Mouse (Mus musculus): ENCODE measurements at regions not wholly inside any gene's neighbourhood (a gene's known extent, or its start where the extent isn't known, plus 50 kb on each side); places are given as distances from the start of the nearest gene placed in this dataset.
"Not testable (repeated sequence)": the region's sequence is repeated elsewhere in the genome, so short reads cannot be mapped to it uniquely, and the experiment has no call there.

- H3K9me3 ChIP-seq (ENCODE audit: control insufficient read depth, low read length) = no peaks in the 10 kb centered on the region
- H3K27me3 ChIP-seq (ENCODE audit: control insufficient read depth, insufficient read depth, low read length) = no peaks in the 10 kb centered on the region
- H3K4me3 ChIP-seq (ENCODE audit: low read depth, low read length) = no peak overlapping the region
- H3K9ac ChIP-seq (ENCODE audit: low read length) = no peak overlapping the region
- ATAC-seq (ENCODE audit: insufficient read depth, low FRiP score, low TSS enrichment) = no peak
- H3K27ac ChIP-seq (ENCODE audit: low read depth, low read length) = no peak overlapping the region
- H3K4me1 ChIP-seq (ENCODE audit: control insufficient read depth, insufficient read depth, low read length) = no peaks in the 10 kb centered on the region
- H3K4me2 ChIP-seq (ENCODE audit: low read depth) = no peak overlapping the region
- no peaks in the 10 kb centered on the region for H3K36me3 ChIP-seq (ENCODE audit: control insufficient read depth, insufficient read depth, low read length)
- 79% methylated on average over 5 of the region's 5 CpGs for WGBS
- no peak for DNase-seq (ENCODE audit: low spot score)
Observed at GRCm38 (mm10) chr6:6371444-6372093, 154.6 kb upstream of the Slc25a13 start.

GRCm38 (mm10) chr6:6364037-6364436 lies 147.1 kb upstream of the Slc25a13 start:
- WGBS = 71% methylated on average over 4 of the region's 4 CpGs
- H3K9me3 ChIP-seq (ENCODE audit: control insufficient read depth, low read length) = no peaks in the 10 kb centered on the region
- H3K27ac ChIP-seq (ENCODE audit: low read depth, low read length) = no peak overlapping the region
- DNase-seq (ENCODE audit: low spot score) (peak; percentile 15), ATAC-seq (ENCODE audit: insufficient read depth, low FRiP score, low TSS enrichment) (no peak)
- H3K36me3 ChIP-seq (ENCODE audit: control insufficient read depth, insufficient read depth, low read length) = no peaks in the 10 kb centered on the region
- H3K4me1 ChIP-seq (ENCODE audit: control insufficient read depth, insufficient read depth, low read length) = no peaks in the 10 kb centered on the region
- no peak overlapping the region for H3K4me2 ChIP-seq (ENCODE audit: low read depth)
- no peaks in the 10 kb centered on the region for H3K27me3 ChIP-seq (ENCODE audit: control insufficient read depth, insufficient read depth, low read length)
- H3K9ac ChIP-seq (ENCODE audit: low read length) = no peak overlapping the region
- no peak overlapping the region for H3K4me3 ChIP-seq (ENCODE audit: low read depth, low read length)

GRCm38 (mm10) chr6:6362678-6363354 lies 145.8 kb upstream of the Slc25a13 start:
- 86% methylated on average over 4 of the region's 4 CpGs for WGBS
- DNase-seq (ENCODE audit: low spot score) (no peak), ATAC-seq (ENCODE audit: insufficient read depth, low FRiP score, low TSS enrichment) (no peak)
- no peak overlapping the region for H3K27ac ChIP-seq (ENCODE audit: low read depth, low read length)
- H3K36me3 ChIP-seq (ENCODE audit: control insufficient read depth, insufficient read depth, low read length) = no peaks in the 10 kb centered on the region
- H3K9ac ChIP-seq (ENCODE audit: low read length) = no peak overlapping the region
- H3K4me2 ChIP-seq (ENCODE audit: low read depth) = no peak overlapping the region
- no peaks in the 10 kb centered on the region for H3K9me3 ChIP-seq (ENCODE audit: control insufficient read depth, low read length)
- no peaks in the 10 kb centered on the region for H3K4me1 ChIP-seq (ENCODE audit: control insufficient read depth, insufficient read depth, low read length)
- no peak overlapping the region for H3K4me3 ChIP-seq (ENCODE audit: low read depth, low read length)
- no peaks in the 10 kb centered on the region for H3K27me3 ChIP-seq (ENCODE audit: control insufficient read depth, insufficient read depth, low read length)

- H3K4me1 ChIP-seq (ENCODE audit: control insufficient read depth, insufficient read depth, low read length); H3K9ac ChIP-seq (ENCODE audit: low read length); H3K36me3 ChIP-seq (ENCODE audit: control insufficient read depth, insufficient read depth, low read length); ATAC-seq (ENCODE audit: insufficient read depth, low FRiP score, low TSS enrichment); H3K9me3 ChIP-seq (ENCODE audit: control insufficient read depth, low read length); DNase-seq (ENCODE audit: low spot score); H3K4me3 ChIP-seq (ENCODE audit: low read depth, low read length); H3K27ac ChIP-seq (ENCODE audit: low read depth, low read length); H3K27me3 ChIP-seq (ENCODE audit: control insufficient read depth, insufficient read depth, low read length); H3K4me2 ChIP-seq (ENCODE audit: low read depth): not testable (repeated sequence)
Observed at GRCm38 (mm10) chr6:6361181-6361580, 144.2 kb upstream of the Slc25a13 start.

GRCm38 (mm10) chr6:6357477-6357876 lies 140.5 kb upstream of the Slc25a13 start:
- Histone ChIP-seq H3K9me3 (ENCODE audit: control insufficient read depth, low read length) (no peaks in the 10 kb centered on the region), H3K27me3 (ENCODE audit: control insufficient read depth, insufficient read depth, low read length) (no peaks in the 10 kb centered on the region), H3K4me3 (ENCODE audit: low read depth, low read length) (no peak overlapping the region), H3K36me3 (ENCODE audit: control insufficient read depth, insufficient read depth, low read length) (no peaks in the 10 kb centered on the region), H3K9ac (ENCODE audit: low read length) (no peak overlapping the region), H3K27ac (ENCODE audit: low read depth, low read length) (no peak overlapping the region), H3K4me2 (ENCODE audit: low read depth) (no peak overlapping the region), H3K4me1 (ENCODE audit: control insufficient read depth, insufficient read depth, low read length) (no peaks in the 10 kb centered on the region)
- WGBS = 62% methylated on average over 2 of the region's 2 CpGs
- DNase-seq (ENCODE audit: low spot score) (no peak), ATAC-seq (ENCODE audit: insufficient read depth, low FRiP score, low TSS enrichment) (no peak)

DNA sequence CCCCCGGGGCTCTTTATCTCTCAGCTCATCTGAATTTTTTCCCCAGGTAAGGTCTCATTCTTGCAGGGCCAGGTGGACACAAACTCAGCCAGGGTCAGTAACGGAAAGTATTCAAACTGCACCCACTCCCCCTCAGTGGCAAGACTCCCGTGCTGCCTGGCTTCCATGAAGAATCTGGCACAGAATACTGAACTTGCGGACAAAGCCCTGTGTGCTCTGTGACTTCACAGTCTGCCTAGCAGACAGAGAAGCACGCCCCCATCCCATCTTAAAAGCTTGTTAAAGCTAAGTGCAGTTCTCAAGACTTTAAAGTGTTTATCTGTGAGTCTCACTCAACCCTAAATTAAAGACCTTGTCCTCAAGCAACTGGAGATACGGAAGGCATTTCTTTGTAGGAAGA lies 140.0 kb upstream of the Slc25a13 start:
- H3K4me2 ChIP-seq (ENCODE audit: low read depth) = no peak overlapping the region
- H3K27me3 ChIP-seq (ENCODE audit: control insufficient read depth, insufficient read depth, low read length) = no peaks in the 10 kb centered on the region
- no peak overlapping the region for H3K9ac ChIP-seq (ENCODE audit: low read length)
- H3K36me3 ChIP-seq (ENCODE audit: control insufficient read depth, insufficient read depth, low read length) = no peaks in the 10 kb centered on the region
- no peak for DNase-seq (ENCODE audit: low spot score)
- 79% methylated on average over 6 of the region's 6 CpGs for WGBS
- no peaks in the 10 kb centered on the region for H3K4me1 ChIP-seq (ENCODE audit: control insufficient read depth, insufficient read depth, low read length)
- H3K9me3 ChIP-seq (ENCODE audit: control insufficient read depth, low read length) = no peaks in the 10 kb centered on the region
- no peak for ATAC-seq (ENCODE audit: insufficient read depth, low FRiP score, low TSS enrichment)
- no peak overlapping the region for H3K4me3 ChIP-seq (ENCODE audit: low read depth, low read length)
- H3K27ac ChIP-seq (ENCODE audit: low read depth, low read length) = no peak overlapping the region

DNA sequence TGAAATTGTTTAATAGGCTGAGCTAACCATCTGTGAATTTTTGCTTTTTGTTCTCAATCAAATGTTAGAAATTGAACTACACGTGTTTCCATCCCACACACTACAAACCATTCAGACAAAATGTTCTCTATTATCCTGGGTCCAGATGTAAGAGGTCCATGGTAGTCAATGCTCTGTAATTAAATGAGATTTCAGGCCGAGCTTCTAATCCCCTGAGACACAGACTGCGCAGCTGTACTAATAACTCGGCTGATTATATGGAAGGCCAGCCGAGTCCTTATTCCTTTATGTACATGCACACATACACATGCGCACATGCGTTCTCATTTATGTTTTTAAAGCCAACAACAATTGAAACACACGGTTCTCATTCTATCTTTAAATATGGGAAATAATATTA lies 118.3 kb upstream of the Slc25a13 start:
- H3K9me3 ChIP-seq (ENCODE audit: control insufficient read depth, low read length) = no peaks in the 10 kb centered on the region
- H3K4me1 ChIP-seq (ENCODE audit: control insufficient read depth, insufficient read depth, low read length) = no peaks in the 10 kb centered on the region
- no peak overlapping the region for H3K9ac ChIP-seq (ENCODE audit: low read length)
- no peak overlapping the region for H3K4me2 ChIP-seq (ENCODE audit: low read depth)
- H3K27ac ChIP-seq (ENCODE audit: low read depth, low read length) = no peak overlapping the region
- no peaks in the 10 kb centered on the region for H3K27me3 ChIP-seq (ENCODE audit: control insufficient read depth, insufficient read depth, low read length)
- H3K4me3 ChIP-seq (ENCODE audit: low read depth, low read length) = no peak overlapping the region
- WGBS = 69% methylated on average over 8 of the region's 8 CpGs
- H3K36me3 ChIP-seq (ENCODE audit: control insufficient read depth, insufficient read depth, low read length) = no peaks in the 10 kb centered on the region
- DNase-seq (ENCODE audit: low spot score) (no peak), ATAC-seq (ENCODE audit: insufficient read depth, low FRiP score, low TSS enrichment) (no peak; the same call in 1 of the 2 replicates)

GRCm38 (mm10) chr6:6330271-6330670 lies 113.3 kb upstream of the Slc25a13 start:
- DNase-seq (ENCODE audit: low spot score) = no peak
- H3K4me3 ChIP-seq (ENCODE audit: low read depth, low read length) = no peak overlapping the region
- H3K9me3 ChIP-seq (ENCODE audit: control insufficient read depth, low read length) = peaks cover 3% of the 10 kb centered on the region; the same call in 1 of the 2 replicates
- H3K9ac ChIP-seq (ENCODE audit: low read length) = no peak overlapping the region
- H3K27ac ChIP-seq (ENCODE audit: low read depth, low read length) = no peak overlapping the region
- 71% methylated on average over 1 of the region's 1 CpGs for WGBS
- H3K27me3 ChIP-seq (ENCODE audit: control insufficient read depth, insufficient read depth, low read length) = no peaks in the 10 kb centered on the region
- no peak for ATAC-seq (ENCODE audit: insufficient read depth, low FRiP score, low TSS enrichment)
- H3K4me2 ChIP-seq (ENCODE audit: low read depth) = no peak overlapping the region
- H3K4me1 ChIP-seq (ENCODE audit: control insufficient read depth, insufficient read depth, low read length) = no peaks in the 10 kb centered on the region
- no peaks in the 10 kb centered on the region for H3K36me3 ChIP-seq (ENCODE audit: control insufficient read depth, insufficient read depth, low read length)

- H3K4me3 ChIP-seq (ENCODE audit: low read depth, low read length) = no peak overlapping the region
- no peaks in the 10 kb centered on the region for H3K4me1 ChIP-seq (ENCODE audit: control insufficient read depth, insufficient read depth, low read length)
- H3K9ac ChIP-seq (ENCODE audit: low read length) = no peak overlapping the region
- ATAC-seq (ENCODE audit: insufficient read depth, low FRiP score, low TSS enrichment) = no peak
- no peak for DNase-seq (ENCODE audit: low spot score)
- no peak overlapping the region for H3K4me2 ChIP-seq (ENCODE audit: low read depth)
- H3K36me3 ChIP-seq (ENCODE audit: control insufficient read depth, insufficient read depth, low read length) = no peaks in the 10 kb centered on the region
- 78% methylated on average over 1 of the region's 1 CpGs for WGBS
- peaks cover 3% of the 10 kb centered on the region; the same call in 1 of the 2 replicates for H3K9me3 ChIP-seq (ENCODE audit: control insufficient read depth, low read length)
- H3K27ac ChIP-seq (ENCODE audit: low read depth, low read length) = no peak overlapping the region
- H3K27me3 ChIP-seq (ENCODE audit: control insufficient read depth, insufficient read depth, low read length) = no peaks in the 10 kb centered on the region
Observed at GRCm38 (mm10) chr6:6325516-6325915, 108.5 kb upstream of the Slc25a13 start.
